Mouse (Mus musculus) brain, embryonic 14.5 days (tissue): ENCODE measurements around the gene Dppa5a. TPM values are rescaled to one million over a fixed set of nuclear protein-coding genes. Genes with fewer than 3 reads are reported as not detected.

Experiments used
- DNase-seq: peaks from one replicate; pipeline ENCODE4 v3.0.0-alpha.2; 2011; ENCODE audit warnings: low read depth
- CTCF ChIP-seq: fragments of 200-500 bp; IDR thresholded peaks from 2 replicates; pipeline ENCODE4 v1.5.1; 2012; ENCODE audit warnings: inconsistent platforms, mild to moderate bottlenecking, moderate library complexity, borderline replicate concordance; ENCODE audit not compliant: insufficient read depth, insufficient read length; ENCODE audit errors: extremely low read depth
- POLR2A ChIP-seq: fragments of 200-500 bp; IDR thresholded peaks from 2 replicates; pipeline ENCODE4 v1.6.1; 2012; ENCODE audit warnings: mild to moderate bottlenecking, inconsistent platforms, borderline replicate concordance; ENCODE audit not compliant: poor library complexity, insufficient read depth, insufficient read length, severe bottlenecking; ENCODE audit errors: extremely low read depth
- polyA plus RNA-seq: library from polyadenylated mRNA; depleted of rRNA; stranded (reverse); fragments of >200 nt; gene quantifications from 2 replicates; pipeline ENCODE4 v1.2.3, GENCODE M21; 2012

Dppa5a gene
- polyA plus RNA-seq, 1 experiment: 4.1 TPM

DNA sequence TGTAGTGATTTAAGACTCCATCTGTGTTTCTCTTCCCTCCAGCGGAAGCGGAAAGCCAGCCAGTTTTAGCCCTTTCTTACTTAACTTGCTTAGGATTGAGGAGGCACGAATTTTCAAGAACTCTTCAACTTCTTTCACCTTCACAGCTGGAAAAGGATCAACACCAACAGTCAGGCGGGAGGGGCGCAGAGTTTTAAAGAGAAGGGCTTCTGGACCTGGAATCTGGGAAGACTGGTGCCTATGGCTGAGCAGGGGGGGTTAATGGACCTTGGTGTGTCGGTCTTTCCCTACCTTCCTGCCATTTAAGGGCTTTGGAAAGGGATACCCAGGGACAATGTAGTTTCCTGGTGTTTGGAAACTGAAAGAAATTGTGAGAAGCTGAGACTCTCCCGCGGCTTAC is 9.6 kb upstream of the Dppa5a start:
- TF ChIP-seq CTCF: no peak
- peak; percentile 32 for DNase-seq

DNA sequence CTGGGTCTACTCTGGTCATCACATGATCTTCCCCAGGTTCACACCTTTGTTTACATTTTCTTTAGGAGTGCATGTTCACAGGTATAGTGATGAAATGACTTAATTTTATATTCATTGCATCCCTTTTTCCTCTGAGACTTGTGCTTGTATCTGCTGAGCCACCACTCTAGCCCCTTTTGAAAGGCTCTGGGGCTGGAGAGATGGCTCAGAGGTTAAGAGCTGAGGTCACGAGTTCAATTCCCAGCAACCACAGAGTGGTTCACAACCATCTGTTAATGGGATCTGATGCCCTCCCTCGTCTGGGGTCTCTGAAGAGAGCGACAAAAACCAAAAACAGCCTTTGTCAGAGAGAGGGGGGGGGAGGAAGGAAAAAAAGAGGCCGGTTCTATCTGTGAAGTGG is 7.5 kb upstream of the Dppa5a start:
- no peak for DNase-seq
- TF ChIP-seq CTCF (no peak), POLR2A (no peak)

DNA sequence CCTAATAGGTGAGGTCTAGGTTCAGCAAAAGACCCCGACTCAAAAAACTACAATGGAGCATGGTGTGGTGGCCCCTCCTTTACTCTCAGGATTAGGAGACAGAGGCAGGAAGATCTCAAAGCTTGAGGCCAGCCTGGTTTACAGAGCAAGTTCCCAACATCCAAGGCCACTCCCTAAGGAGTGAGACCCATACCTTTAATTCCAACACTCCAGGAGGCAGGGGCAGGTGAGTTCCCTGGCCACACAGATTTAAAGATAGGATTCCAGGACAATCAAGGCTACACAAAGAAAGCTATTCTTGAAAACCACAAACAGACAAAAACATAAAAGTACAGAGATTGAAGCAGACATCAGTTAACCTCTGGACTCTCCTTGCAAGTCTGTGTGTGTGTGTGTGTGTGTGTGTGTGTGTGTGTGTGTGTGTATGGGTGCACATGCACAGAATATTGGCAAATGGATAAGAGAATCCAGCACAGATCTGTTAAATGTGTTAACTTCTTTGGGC is 7.0 kb upstream of the Dppa5a start:
- DNase-seq: no peak
- TF ChIP-seq POLR2A (no peak), CTCF (no peak)

DNA sequence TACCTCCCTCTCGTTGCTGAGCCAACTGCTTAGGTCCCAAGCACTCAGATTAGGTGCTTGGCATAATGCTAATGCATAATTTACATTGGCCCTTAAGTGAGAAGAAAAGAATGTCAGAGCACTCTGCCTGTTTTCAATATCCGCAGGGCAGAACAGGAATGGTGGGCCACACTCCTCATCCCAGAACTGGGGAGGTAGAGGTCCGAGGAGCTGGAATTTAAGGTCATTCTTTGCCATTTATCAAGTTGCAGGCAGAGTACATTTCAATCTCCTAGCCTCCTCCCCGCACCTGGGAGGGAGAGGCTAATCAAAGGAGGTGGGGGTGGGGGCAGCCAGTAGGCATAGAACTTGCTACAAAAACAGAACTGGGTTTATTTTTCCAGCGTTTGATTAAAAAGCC is 6.4 kb upstream of the Dppa5a start:
- no peak for DNase-seq
- TF ChIP-seq CTCF (no peak), POLR2A (no peak)

DNA sequence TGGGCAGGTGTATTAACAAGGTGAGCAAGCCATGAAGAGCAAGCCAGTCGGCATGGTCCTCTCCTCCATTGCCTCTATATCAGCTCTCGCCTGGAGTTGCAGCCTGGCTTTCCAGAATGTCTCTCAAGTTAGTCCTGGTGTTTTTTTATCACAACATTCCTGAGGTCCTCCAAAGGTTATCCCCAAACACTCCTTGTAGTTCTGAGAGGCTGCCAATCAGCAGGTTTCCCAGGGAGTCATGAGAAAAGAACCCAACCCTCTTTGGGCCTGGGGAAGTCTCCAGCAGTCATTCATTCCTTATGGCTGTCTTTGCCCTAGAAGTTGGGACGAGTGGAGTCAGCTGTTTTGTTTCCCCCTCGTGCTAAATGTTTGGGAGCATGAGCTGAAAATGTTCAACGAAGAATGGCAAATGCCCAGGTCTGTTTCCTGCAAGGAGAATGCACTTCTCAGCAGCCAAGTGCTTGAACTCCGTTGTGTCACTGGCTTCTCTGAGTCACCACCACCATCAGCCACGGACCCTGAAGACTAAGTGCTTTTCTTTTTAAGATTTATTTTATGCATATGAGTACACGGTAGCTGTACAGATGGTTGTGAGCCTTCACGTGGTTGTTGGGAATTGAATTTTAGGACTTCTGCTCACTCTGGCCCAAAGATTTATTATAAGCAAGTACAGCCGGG is 5.0 kb upstream of the Dppa5a start:
- DNase-seq: no peak

DNA sequence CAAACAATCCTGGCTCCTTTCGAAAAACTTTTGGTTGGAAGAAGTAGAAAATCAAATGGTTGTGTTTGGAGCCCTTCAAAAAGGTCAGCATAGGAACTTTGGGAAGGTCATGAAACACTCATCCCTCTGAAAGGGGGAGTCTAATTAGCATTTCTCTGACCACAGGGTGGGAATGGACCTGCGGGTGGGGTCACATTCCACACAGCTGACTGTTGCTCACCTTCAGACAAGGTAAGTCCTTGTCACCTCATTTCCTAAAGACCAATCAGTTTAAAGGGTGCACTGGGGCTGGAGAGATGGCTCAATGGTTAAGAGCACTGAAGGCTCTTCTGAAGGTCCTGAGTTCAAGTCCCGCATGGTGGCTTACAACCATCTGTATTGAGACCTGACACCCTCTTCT is 3.5 kb upstream of the Dppa5a start:
- DNase-seq: no peak

More for the DNA sequence above, 5.0 kb upstream of the Dppa5a start:
- TF ChIP-seq POLR2A: no peak
- no peak for TF ChIP-seq CTCF

DNA sequence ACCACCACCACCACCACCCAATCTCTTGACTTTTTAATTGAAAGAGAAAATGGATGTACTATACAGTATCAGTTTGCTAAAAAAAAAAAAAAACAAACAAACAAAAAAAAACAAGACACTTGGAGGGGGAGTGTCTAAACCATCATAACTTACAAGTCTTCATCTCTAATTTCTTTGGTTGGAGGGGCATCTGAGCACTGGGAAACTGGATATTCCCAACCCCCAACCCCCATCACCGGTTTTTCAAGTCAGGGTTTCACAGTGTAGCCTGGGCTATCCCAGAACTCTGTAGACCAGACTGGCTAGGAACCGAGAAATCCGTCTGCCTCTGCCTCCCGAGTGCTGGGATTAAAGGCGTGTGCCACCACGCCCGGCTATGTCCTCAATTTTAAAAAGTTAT is 1.8 kb upstream of the Dppa5a start:
- no peak for DNase-seq
- no peak for TF ChIP-seq POLR2A
- no peak for TF ChIP-seq CTCF

More for the DNA sequence above, 3.5 kb upstream of the Dppa5a start:
- TF ChIP-seq CTCF: no peak
- no peak for TF ChIP-seq POLR2A

DNA sequence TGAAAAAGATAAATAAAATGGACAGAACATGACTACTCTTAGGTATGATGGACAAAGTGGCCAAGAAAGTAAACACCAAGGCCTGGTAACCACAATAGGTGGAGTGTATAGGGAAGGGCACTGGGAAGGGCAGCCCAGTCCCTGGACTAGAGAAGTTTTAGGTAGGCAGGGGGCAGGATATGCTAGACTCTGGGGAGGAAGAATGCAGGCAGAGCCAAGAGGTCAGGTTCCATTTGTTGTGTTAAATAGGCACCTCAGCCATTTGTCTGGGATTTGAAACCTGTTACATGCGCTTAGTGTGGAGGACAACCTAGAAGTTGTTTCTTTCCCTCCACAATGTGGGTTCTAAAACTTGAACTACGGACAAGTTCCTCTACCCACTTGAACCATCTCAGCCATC is 1.4 kb upstream of the Dppa5a start:
- no peak for DNase-seq
- TF ChIP-seq CTCF (no peak), POLR2A (no peak)

DNA sequence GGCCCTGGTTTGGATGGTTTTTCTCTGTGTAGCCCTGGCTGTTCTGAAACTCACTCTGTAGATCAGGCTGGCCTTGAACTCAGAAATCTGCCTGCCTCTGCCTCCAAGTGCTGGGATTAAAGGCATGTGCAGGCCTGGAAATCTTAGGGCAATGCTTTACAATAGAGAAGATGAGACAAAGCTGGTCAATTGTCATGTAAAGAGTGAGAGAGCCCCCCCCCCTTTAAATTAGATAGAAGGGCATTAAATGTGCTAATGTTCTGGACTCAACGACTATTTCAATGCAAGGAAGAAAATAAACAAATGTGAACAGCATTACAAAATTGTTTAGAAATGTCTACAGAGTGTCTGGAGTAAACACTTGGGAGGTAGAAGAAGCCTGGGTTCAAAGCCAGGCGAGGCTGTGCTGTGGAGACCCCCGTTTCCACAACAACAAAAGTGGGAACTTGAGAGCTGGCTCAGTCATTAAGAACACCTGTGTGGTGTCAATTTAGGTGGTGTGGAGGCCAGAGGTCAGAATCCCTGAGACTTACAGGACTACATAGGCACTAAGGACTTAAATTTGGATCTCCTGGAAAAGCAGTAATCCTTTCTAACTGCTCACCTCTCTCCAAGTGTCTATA is 805 bp upstream of the Dppa5a start:
- TF ChIP-seq POLR2A (no peak), CTCF (no peak)
- no peak for DNase-seq

DNA sequence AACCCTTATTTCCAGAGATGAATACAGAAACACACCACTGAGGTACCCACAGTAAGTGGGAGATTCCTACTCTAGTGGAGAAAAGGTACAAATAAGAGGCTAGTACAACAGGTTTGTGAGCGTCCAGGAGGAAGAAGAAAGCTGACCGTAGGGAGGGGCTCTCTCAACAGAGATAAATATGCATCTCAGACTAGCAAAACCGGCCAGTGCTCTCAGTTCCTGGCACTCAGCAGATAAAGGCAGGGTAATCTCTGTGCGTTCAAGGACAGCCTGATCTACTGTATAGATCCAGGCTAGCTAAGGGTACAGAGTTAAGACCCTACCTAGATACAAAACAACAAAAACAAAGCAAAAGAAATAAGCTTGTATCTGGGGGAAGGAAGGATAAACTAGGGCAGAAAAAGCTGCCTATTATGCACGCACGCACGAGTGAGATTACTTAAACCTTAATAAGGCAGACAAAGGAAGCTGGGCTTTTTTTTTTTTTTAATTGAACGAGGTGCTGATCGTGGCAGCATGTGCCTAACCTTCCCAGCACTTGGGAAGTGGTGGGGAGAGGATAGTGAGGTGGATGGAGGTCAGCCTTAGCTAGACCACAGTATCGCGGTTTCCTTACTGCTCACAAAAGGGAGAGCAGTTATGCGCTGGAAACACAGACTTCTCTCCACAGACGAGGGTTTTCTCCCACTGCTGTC is 2.0 kb downstream of the Dppa5a start:
- DNase-seq: peak; percentile 6
- TF ChIP-seq POLR2A (no peak), CTCF (no peak)

DNA sequence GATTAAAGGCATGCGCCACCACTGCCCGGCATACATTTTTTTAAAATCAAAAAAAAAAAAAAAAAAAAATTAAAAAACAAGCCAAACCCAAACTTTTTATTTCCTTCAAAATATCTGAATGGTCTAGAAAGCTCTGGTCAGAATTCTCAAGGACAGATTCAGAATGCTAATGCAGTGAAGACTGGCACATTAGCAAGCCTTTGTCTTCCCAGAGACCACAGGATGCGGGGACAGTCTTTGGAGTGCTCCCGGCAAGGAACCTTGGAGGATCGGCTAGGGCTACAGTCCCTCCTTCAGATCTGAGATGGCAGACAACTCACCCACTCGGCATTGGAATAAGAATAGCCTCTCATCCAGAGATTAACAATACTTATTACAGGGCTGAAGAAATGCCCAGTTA is 3.3 kb downstream of the Dppa5a start:
- no peak for DNase-seq
- no peak for TF ChIP-seq CTCF
- no peak for TF ChIP-seq POLR2A

DNA sequence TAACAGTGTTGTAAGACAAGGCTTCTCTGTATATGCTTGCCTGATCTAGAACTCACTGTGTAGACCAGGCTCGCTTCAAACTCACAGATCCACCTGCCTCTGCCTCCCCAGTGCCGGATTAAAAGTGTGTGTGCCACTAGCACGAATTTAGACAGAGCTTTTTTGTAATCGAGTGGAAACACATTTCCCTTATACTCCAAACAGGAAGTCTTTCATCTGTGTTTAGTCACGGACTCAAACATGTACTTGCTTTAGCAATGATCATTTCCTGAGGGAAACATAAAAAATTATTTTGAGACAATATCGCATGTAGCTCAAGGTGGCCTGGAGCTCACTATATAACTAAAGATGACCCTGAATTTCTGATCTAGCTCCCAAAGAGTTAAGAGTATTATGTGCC is 4.6 kb downstream of the Dppa5a start:
- TF ChIP-seq CTCF (no peak), POLR2A (no peak)
- no peak for DNase-seq

DNA sequence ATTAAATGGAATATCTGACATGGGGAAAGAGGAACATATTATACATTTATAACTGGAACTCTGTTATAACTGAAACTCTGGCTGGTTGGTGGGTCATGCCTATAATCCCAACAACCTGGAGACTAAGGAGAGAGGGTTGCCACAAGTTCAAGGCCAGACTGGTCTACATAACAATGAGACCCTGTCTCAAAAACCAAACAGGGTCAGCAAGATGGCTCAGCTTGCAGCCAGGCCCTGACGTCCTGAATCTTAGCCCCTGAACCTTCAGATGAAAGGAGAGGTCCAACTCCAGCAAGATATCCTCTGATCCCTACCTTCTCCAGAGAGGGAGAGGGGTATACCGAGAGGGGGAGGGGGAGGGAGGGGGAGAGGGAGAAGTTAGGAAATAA is 7.5 kb downstream of the Dppa5a start:
- TF ChIP-seq POLR2A: no peak
- TF ChIP-seq CTCF: no peak

More for the DNA sequence above, 7.5 kb downstream of the Dppa5a start:
- no peak for DNase-seq
